Mouse (Mus musculus): ENCODE measurements around the gene Plcb3.

DNA sequence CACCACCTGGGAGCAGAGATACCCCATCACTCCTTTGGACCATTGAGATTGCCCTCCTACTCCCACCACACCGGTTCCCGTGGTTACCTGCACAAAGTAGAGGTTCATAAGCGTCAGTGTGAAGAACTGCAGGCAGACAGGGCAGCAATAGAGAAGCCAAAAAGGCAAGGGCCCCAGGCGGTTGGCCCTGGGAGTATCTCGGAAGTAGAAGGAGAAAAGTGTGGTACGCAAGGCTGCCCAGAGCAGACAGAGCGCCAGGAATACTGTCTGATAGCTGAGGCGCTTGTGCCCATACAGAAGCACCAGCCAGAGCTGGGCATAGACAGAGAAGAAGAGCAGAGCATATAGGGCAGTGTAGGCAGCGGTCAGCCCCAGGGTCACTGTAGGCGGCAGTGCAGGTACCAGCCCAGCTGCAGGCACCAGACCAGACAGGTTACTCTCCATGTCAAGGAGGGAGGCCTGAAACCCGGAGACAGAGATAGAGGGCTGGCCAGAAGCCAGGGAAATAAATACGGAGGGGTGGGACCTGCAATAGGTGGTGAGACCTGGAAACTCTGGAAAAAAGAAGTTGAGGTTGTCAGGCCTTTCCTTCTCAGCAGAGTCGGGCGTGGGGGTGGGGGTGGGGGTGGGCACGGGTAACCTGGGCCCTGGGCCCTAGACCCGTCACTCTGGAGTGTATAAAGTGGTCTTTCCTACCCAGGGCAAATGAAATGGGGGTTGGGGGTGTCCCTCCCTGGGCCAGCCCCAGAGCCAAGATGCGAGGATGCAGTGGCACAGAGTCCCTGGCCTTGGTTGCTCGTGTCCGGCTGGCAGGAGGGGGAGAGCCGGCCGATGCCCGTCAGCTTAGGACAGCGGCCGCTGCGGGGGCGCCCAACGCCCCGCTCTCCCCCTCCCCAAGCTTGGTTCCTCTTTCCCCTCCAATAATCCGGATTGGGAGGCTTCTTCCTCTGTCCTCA lies 35.6 kb downstream of the Plcb3 start:
- TF ChIP-seq POLR2A (IDR thresholded peaks at IDR 0.05; ENCODE audit: borderline replicate concordance, control insufficient read depth, low read depth, low read length) (no peak), CTCF (IDR thresholded peaks at IDR 0.05; ENCODE audit: control insufficient read depth, insufficient read depth, low read length) (no peak)

Measured in bone marrow, adult 2 months (tissue).